Mouse (Mus musculus): ENCODE data around the gene Slc25a23. TPM values are rescaled to one million over a fixed set of nuclear protein-coding genes. Genes with fewer than 3 reads are reported as not detected.
"Not testable (repeated sequence)": the region's sequence is repeated elsewhere in the genome, so short reads cannot be mapped to it uniquely, and the experiment has no call there.

Gene Slc25a23
- polyA plus RNA-seq, 1 experiment from 2014 or later: 16.5 TPM

GRCm38 (mm10) chr17:57062011-57062521 lies 2.4 kb upstream of the Slc25a23 start:
- H3K27ac ChIP-seq (ENCODE audit: low read depth, low read length): no peak overlapping the region
- under 1% methylated on average over 37 of the region's 39 CpGs for WGBS
- H3K4me3 ChIP-seq (ENCODE audit: low read depth, low read length): peak overlapping the region; percentile 23
- peaks cover 27% of the 10 kb centered on the region for H3K27me3 ChIP-seq (ENCODE audit: control insufficient read depth, insufficient read depth, low read length)
- peak; percentile 89 for DNase-seq (ENCODE audit: low spot score, missing footprints)
- ATAC-seq (ENCODE audit: low FRiP score): no peak
- H3K4me2 ChIP-seq: peak overlapping the region; percentile 36
- H3K9ac ChIP-seq (ENCODE audit: low read length): no peak overlapping the region
- no peaks in the 10 kb centered on the region for H3K9me3 ChIP-seq (ENCODE audit: control insufficient read depth, low read length)
- H3K36me3 ChIP-seq (ENCODE audit: control insufficient read depth, insufficient read depth, low read length): no peaks in the 10 kb centered on the region
- H3K4me1 ChIP-seq (ENCODE audit: control insufficient read depth, insufficient read depth, low read length): peaks cover 15% of the 10 kb centered on the region

GRCm38 (mm10) chr17:57061069-57061468 lies 1.4 kb upstream of the Slc25a23 start:
- H3K4me1 ChIP-seq (ENCODE audit: control insufficient read depth, insufficient read depth, low read length): peaks cover 15% of the 10 kb centered on the region
- H3K4me2 ChIP-seq: peak overlapping the region; percentile 73
- H3K36me3 ChIP-seq (ENCODE audit: control insufficient read depth, insufficient read depth, low read length): 0 out of 2 replicates have a peak, but pooled peaks cover 4% of the 10 kb centered on the region
- WGBS: 47% methylated on average over 10 of the region's 10 CpGs
- H3K9ac ChIP-seq (ENCODE audit: low read length): peak overlapping the region; percentile 55; the same call in 1 of the 2 replicates
- DNase-seq (ENCODE audit: low spot score, missing footprints) (peak; percentile 87), ATAC-seq (ENCODE audit: low FRiP score) (no peak; the same call in 1 of the 2 replicates)
- H3K27ac ChIP-seq (ENCODE audit: low read depth, low read length): no peak overlapping the region
- H3K27me3 ChIP-seq (ENCODE audit: control insufficient read depth, insufficient read depth, low read length): peaks cover 27% of the 10 kb centered on the region
- H3K9me3 ChIP-seq (ENCODE audit: control insufficient read depth, low read length): no peaks in the 10 kb centered on the region
- peak overlapping the region; percentile 79; the same call in 1 of the 2 replicates for H3K4me3 ChIP-seq (ENCODE audit: low read depth, low read length)

- Histone ChIP-seq H3K4me2 (peak overlapping the region; percentile 73), H3K36me3 (ENCODE audit: control insufficient read depth, insufficient read depth, low read length) (0 out of 2 replicates have a peak, but pooled peaks cover 4% of the 10 kb centered on the region), H3K4me1 (ENCODE audit: control insufficient read depth, insufficient read depth, low read length) (peaks cover 15% of the 10 kb centered on the region), H3K9me3 (ENCODE audit: control insufficient read depth, low read length) (no peaks in the 10 kb centered on the region), H3K4me3 (ENCODE audit: low read depth, low read length) (peak overlapping the region; percentile 79), H3K27me3 (ENCODE audit: control insufficient read depth, insufficient read depth, low read length) (peaks cover 27% of the 10 kb centered on the region), H3K9ac (ENCODE audit: low read length) (peak overlapping the region; percentile 55), H3K27ac (ENCODE audit: low read depth, low read length) (peak overlapping the region; percentile 72)
- DNase-seq (ENCODE audit: low spot score, missing footprints): peak; percentile 100
- WGBS: under 1% methylated on average over 44 of the region's 44 CpGs
- ATAC-seq (ENCODE audit: low FRiP score): peak; percentile 93
Observed at GRCm38 (mm10) chr17:57060231-57060801, 653 bp upstream of the Slc25a23 start.

GRCm38 (mm10) chr17:57058891-57059485 lies 675 bp downstream of the Slc25a23 start, which contains the start of gene Crb3:
TSS of gene Crb3 (plus strand) at chr17:57059105.
- no peak for DNase-seq (ENCODE audit: low spot score, missing footprints)
- Histone ChIP-seq H3K27ac (ENCODE audit: low read depth, low read length) (peak within 1 kb of the TSS; percentile 72), H3K27me3 (ENCODE audit: control insufficient read depth, insufficient read depth, low read length) (peaks cover 27% of the 10 kb centered on the region), H3K9me3 (ENCODE audit: control insufficient read depth, low read length) (no peaks in the 10 kb centered on the region), H3K4me3 (ENCODE audit: low read depth, low read length) (peak within 1 kb of the TSS; percentile 79), H3K4me2 (peak within 1 kb of the TSS; percentile 73), H3K9ac (ENCODE audit: low read length) (peak within 1 kb of the TSS; percentile 82), H3K4me1 (ENCODE audit: control insufficient read depth, insufficient read depth, low read length) (peaks cover 15% of the 10 kb centered on the region), H3K36me3 (ENCODE audit: control insufficient read depth, insufficient read depth, low read length) (0 out of 2 replicates have a peak, but pooled peaks cover 4% of the 10 kb centered on the region)
- ATAC-seq (ENCODE audit: low FRiP score): no peak; the same call in 1 of the 2 replicates
- WGBS: 0% methylated on average over 17 of the region's 22 CpGs

GRCm38 (mm10) chr17:57056246-57056645 lies 3.4 kb downstream of the Slc25a23 start:
- no peak overlapping the region for H3K27ac ChIP-seq (ENCODE audit: low read depth, low read length)
- peaks cover 8% of the 10 kb centered on the region for H3K4me1 ChIP-seq (ENCODE audit: control insufficient read depth, insufficient read depth, low read length)
- DNase-seq (ENCODE audit: low spot score, missing footprints) (peak; percentile 67), ATAC-seq (ENCODE audit: low FRiP score) (no peak)
- H3K9me3 ChIP-seq (ENCODE audit: control insufficient read depth, low read length): no peaks in the 10 kb centered on the region
- no peak overlapping the region for H3K4me3 ChIP-seq (ENCODE audit: low read depth, low read length)
- H3K4me2 ChIP-seq: no peak overlapping the region
- H3K36me3 ChIP-seq (ENCODE audit: control insufficient read depth, insufficient read depth, low read length): peaks cover 11% of the 10 kb centered on the region; the same call in 1 of the 2 replicates
- no peak overlapping the region for H3K9ac ChIP-seq (ENCODE audit: low read length)
- WGBS: 90% methylated on average over 3 of the region's 3 CpGs
- peaks cover 3% of the 10 kb centered on the region for H3K27me3 ChIP-seq (ENCODE audit: control insufficient read depth, insufficient read depth, low read length)

- H3K27me3 ChIP-seq (ENCODE audit: control insufficient read depth, insufficient read depth, low read length); H3K4me2 ChIP-seq; ATAC-seq (ENCODE audit: low FRiP score); H3K4me3 ChIP-seq (ENCODE audit: low read depth, low read length); DNase-seq (ENCODE audit: low spot score, missing footprints); H3K9ac ChIP-seq (ENCODE audit: low read length); H3K4me1 ChIP-seq (ENCODE audit: control insufficient read depth, insufficient read depth, low read length); H3K9me3 ChIP-seq (ENCODE audit: control insufficient read depth, low read length); H3K27ac ChIP-seq (ENCODE audit: low read depth, low read length): not testable (repeated sequence)
- H3K36me3 ChIP-seq (ENCODE audit: control insufficient read depth, insufficient read depth, low read length): peaks cover 13% of the 10 kb centered on the region; the same call in 1 of the 2 replicates
- WGBS: 88% methylated on average over 4 of the region's 4 CpGs
Observed at GRCm38 (mm10) chr17:57051679-57052078, 8.0 kb downstream of the Slc25a23 start.

GRCm38 (mm10) chr17:57048816-57049215 lies 10.8 kb downstream of the Slc25a23 start:
- Histone ChIP-seq H3K4me1 (ENCODE audit: control insufficient read depth, insufficient read depth, low read length) (no peaks in the 10 kb centered on the region), H3K36me3 (ENCODE audit: control insufficient read depth, insufficient read depth, low read length) (peaks cover 10% of the 10 kb centered on the region; the same call in 1 of the 2 replicates), H3K9me3 (ENCODE audit: control insufficient read depth, low read length) (no peaks in the 10 kb centered on the region), H3K27me3 (ENCODE audit: control insufficient read depth, insufficient read depth, low read length) (no peaks in the 10 kb centered on the region), H3K4me3 (ENCODE audit: low read depth, low read length) (no peak overlapping the region), H3K9ac (ENCODE audit: low read length) (no peak overlapping the region), H3K4me2 (no peak overlapping the region), H3K27ac (ENCODE audit: low read depth, low read length) (no peak overlapping the region)
- 93% methylated on average over 3 of the region's 3 CpGs for WGBS
- no peak for DNase-seq (ENCODE audit: low spot score, missing footprints)
- no peak for ATAC-seq (ENCODE audit: low FRiP score)

GRCm38 (mm10) chr17:57047406-57047805 lies 12.3 kb downstream of the Slc25a23 start:
- no peak overlapping the region for H3K4me2 ChIP-seq
- H3K4me3 ChIP-seq (ENCODE audit: low read depth, low read length): no peak overlapping the region
- H3K9ac ChIP-seq (ENCODE audit: low read length): no peak overlapping the region
- no peaks in the 10 kb centered on the region for H3K27me3 ChIP-seq (ENCODE audit: control insufficient read depth, insufficient read depth, low read length)
- whole genome bisulfite sequencing: 38% methylated on average over 5 of the region's 5 CpGs
- no peaks in the 10 kb centered on the region for H3K9me3 ChIP-seq (ENCODE audit: control insufficient read depth, low read length)
- H3K4me1 ChIP-seq (ENCODE audit: control insufficient read depth, insufficient read depth, low read length): no peaks in the 10 kb centered on the region
- DNase-seq (ENCODE audit: low spot score, missing footprints): no peak
- peaks cover 5% of the 10 kb centered on the region; the same call in 1 of the 2 replicates for H3K36me3 ChIP-seq (ENCODE audit: control insufficient read depth, insufficient read depth, low read length)
- ATAC-seq (ENCODE audit: low FRiP score): peak; percentile 43; the same call in 1 of the 2 replicates
- H3K27ac ChIP-seq (ENCODE audit: low read depth, low read length): no peak overlapping the region

GRCm38 (mm10) chr17:57041554-57041953 lies 18.1 kb downstream of the Slc25a23 start, which contains the start of gene Slc25a41:
TSS of gene Slc25a41 (minus strand) at chr17:57041654.
- Histone ChIP-seq H3K4me1 (ENCODE audit: control insufficient read depth, insufficient read depth, low read length) (no peaks in the 10 kb centered on the region), H3K9me3 (ENCODE audit: control insufficient read depth, low read length) (no peaks in the 10 kb centered on the region), H3K4me2 (no peak within 1 kb of the TSS), H3K27ac (ENCODE audit: low read depth, low read length) (no peak within 1 kb of the TSS), H3K27me3 (ENCODE audit: control insufficient read depth, insufficient read depth, low read length) (no peaks in the 10 kb centered on the region), H3K9ac (ENCODE audit: low read length) (no peak within 1 kb of the TSS), H3K4me3 (ENCODE audit: low read depth, low read length) (no peak within 1 kb of the TSS), H3K36me3 (ENCODE audit: control insufficient read depth, insufficient read depth, low read length) (no peaks in the 10 kb centered on the region)
- 72% methylated on average over 8 of the region's 8 CpGs for WGBS
- ATAC-seq (ENCODE audit: low FRiP score): no peak
- peak; percentile 65 for DNase-seq (ENCODE audit: low spot score, missing footprints)

Data from midbrain, embryonic 11.5 days (tissue).